Mouse (Mus musculus): ENCODE measurements around the gene Fcgr1. TPM values are rescaled to one million over a fixed set of nuclear protein-coding genes. Genes with fewer than 3 reads are reported as not detected.

The Fcgr1 gene
- total RNA-seq, 4 experiments from 2014 or later: 0.38 to 1.1 (median 0.66) TPM

Small RNA genes within 50 kb of the gene (microRNA-seq; reads per million reads assigned to microRNA genes)
- not detected for gene Gm47311
- not detected for gene Gm47313

Other genes with a start within 250 kb of the Fcgr1 start
- 10 to 100 TPM; 27.2 to 33.8 (median 30.0) TPM for gene Vps45, start 235.5 kb downstream of the Fcgr1 start, total RNA-seq (2022)
- gene Otud7b, start 189.4 kb downstream of the Fcgr1 start, total RNA-seq (2022): 10 to 100 TPM; 55.4 to 63.1 (median 59.8) TPM
- gene Mtmr11, start 132.0 kb downstream of the Fcgr1 start, total RNA-seq (2022): 1 to 10 TPM; 1.7 to 3.0 (median 2.2) TPM
- gene Sf3b4, start 121.6 kb downstream of the Fcgr1 start, total RNA-seq (2022): 10 to 100 TPM; 14.1 to 17.2 (median 16.2) TPM
- 1 to 10 TPM; 1.6 to 7.0 (median 4.2) TPM for gene Sv2a, start 112.8 kb downstream of the Fcgr1 start, total RNA-seq (2022)
- gene Bola1, start 74.3 kb downstream of the Fcgr1 start, total RNA-seq (2022): 10 to 100 TPM; 24.1 to 35.6 (median 29.8) TPM
- gene Hist2h2ab, start 74.1 kb downstream of the Fcgr1 start, total RNA-seq (2022): 1 to 10 TPM; 1.4 to 3.6 (median 2.9) TPM
- gene Hist2h2ac, start 73.1 kb downstream of the Fcgr1 start, total RNA-seq (2022): 10 to 100 TPM; 17.5 to 26.5 (median 24.3) TPM
- 10 to 100 TPM in 2 of 4 experiments, 1 to 10 TPM in 2; 8.3 to 10.2 (median 9.8) TPM for gene Hist2h2be, start 72.8 kb downstream of the Fcgr1 start, total RNA-seq (2022)
- gene Hist2h3c2, start 54.8 kb downstream of the Fcgr1 start, total RNA-seq (2022): 1 to 10 TPM; 4.1 to 8.4 (median 6.8) TPM
- gene Hist2h2aa2, start 53.7 kb downstream of the Fcgr1 start, total RNA-seq (2022): 100 to 1,000 TPM; 141 to 256 (median 216) TPM
- gene Hist2h2aa1, start 48.5 kb downstream of the Fcgr1 start, total RNA-seq (2022): 10 to 100 TPM in 3 of 4 experiments, 1 to 10 TPM in 1; 8.5 to 81.5 (median 26.6) TPM
- gene Hist2h3c1, start 47.3 kb downstream of the Fcgr1 start, total RNA-seq (2022): not detected
- 10 to 100 TPM; 10.8 to 16.2 (median 12.3) TPM for gene Hist2h4, start 30.7 kb downstream of the Fcgr1 start, total RNA-seq (2022)
- gene Hist2h3b, start 25.3 kb downstream of the Fcgr1 start, total RNA-seq (2022): 10 to 100 TPM; 12.2 to 24.7 (median 15.9) TPM
- gene Hist2h2bb, start 24.2 kb downstream of the Fcgr1 start, total RNA-seq (2022): 10 to 100 TPM; 28.0 to 42.3 (median 33.7) TPM
- not detected for gene BC107364, start 158.3 kb upstream of the Fcgr1 start, total RNA-seq (2022)
- 100 to 1,000 TPM; 271 to 333 (median 312) TPM for gene Hfe2, start 231.2 kb upstream of the Fcgr1 start, total RNA-seq (2022)

Data from heart, adult 8-10 months (tissue).